Mouse (Mus musculus): ENCODE measurements around the gene Cep128.

- TF ChIP-seq CTCF (IDR thresholded peaks at IDR 0.05; ENCODE audit: low read depth) (no peak), EP300 (optimal IDR thresholded peaks at IDR 0.05) (no peak)
Measured at GRCm38 (mm10) chr12:91158481-91158880, 225.7 kb downstream of the Cep128 start.
